Mouse (Mus musculus): ENCODE measurements around the gene 4930522L14Rik.
"Not testable (repeated sequence)": the region's sequence is repeated elsewhere in the genome, so short reads cannot be mapped to it uniquely, and the experiment has no call there.

The 4930522L14Rik gene

DNA sequence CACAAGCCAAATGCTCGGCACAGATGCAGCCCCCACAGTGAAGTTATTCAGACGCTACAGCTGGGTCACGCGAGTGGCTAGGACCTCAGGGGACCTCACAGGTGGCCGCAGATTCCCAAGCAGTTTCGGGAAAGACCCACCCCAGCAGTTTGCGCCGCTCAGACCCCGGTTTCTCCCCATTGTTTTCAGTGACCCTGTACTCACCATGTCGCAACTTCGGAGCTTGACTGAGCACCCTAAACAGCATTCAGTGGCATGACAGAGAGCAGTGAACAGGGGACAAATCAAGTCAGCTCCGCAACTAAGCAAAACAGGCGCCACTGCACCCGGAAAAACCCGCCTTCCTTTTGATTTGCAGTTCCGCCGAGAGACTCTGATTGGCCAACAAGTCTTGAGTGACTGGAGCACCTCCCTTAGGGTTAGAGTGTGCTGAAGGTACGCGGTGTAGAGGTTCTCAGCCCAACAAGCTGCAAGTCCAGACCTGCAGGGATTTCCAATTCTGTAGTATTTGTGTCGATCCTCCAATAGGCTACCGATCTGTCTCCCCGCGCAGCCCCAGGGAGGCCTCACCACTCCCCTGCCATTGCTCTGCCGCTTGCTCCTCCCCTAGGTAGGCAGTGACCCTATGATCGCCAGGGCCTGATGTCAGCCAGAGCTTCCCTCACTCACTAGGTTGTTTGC, at the start of gene 4930522L14Rik:
Gene 4930522L14Rik, minus strand, starts transcription at position 496 of the 681 bp plus-strand sequence.
- peak; percentile 44 for DNase-seq (ENCODE audit: low spot score)

DNA sequence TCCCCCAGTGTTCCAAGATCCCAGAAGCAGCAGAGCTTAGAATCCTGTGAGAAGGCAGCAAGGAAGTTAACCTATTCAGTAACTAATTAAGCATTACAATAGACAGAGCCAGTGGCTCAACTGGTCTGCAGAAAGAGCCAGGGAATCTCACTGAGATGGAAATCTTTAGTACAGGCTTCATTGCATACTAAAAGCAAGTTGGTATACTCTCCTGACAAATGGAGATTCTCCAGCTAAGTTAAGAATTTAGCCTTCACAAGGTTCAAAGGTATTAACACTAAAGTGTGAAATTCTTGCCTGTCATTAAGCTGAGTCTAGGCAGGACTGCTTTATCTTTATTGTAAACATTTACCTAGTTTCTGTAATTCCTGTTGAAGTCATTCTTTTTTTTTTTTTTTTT, 49.8 kb upstream of the 4930522L14Rik start:
- not testable (repeated sequence) for DNase-seq (ENCODE audit: low spot score)

GRCm38 (mm10) chr5:109799948-109800347, 48.3 kb upstream of the 4930522L14Rik start:
- not testable (repeated sequence) for DNase-seq (ENCODE audit: low spot score)

- DNase-seq (ENCODE audit: low spot score) = not testable (repeated sequence)
These were observed 45.3 kb upstream of the 4930522L14Rik start for GRCm38 (mm10) chr5:109797017-109797416.

- DNase-seq (ENCODE audit: low spot score) = peak; percentile 35
These were observed 44.4 kb upstream of the 4930522L14Rik start for GRCm38 (mm10) chr5:109795967-109796652.

- peak; percentile 5 for DNase-seq (ENCODE audit: low spot score)
These were observed 541 bp upstream of the 4930522L14Rik start for GRCm38 (mm10) chr5:109752073-109752780.

DNA sequence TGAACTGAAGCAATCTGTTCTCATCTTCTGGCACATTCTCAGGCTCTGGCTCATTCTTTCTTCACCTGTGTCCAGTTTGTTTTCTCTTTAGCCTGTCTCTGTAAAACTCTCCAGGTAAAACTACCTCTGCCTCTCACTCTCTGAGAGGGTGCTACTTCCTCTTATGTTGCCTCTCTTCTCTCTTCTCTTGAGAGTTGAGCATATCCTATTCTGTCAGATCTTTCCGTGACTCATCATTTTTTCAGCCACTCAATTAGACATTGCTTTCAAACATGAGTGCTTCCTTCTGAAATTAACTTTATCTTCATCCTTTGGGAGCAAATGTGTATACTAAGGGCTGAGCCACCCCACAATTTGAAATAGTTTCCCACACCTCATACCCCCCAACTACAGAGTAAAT, 6.6 kb downstream of the 4930522L14Rik start:
- not testable (repeated sequence) for DNase-seq (ENCODE audit: low spot score)

DNA sequence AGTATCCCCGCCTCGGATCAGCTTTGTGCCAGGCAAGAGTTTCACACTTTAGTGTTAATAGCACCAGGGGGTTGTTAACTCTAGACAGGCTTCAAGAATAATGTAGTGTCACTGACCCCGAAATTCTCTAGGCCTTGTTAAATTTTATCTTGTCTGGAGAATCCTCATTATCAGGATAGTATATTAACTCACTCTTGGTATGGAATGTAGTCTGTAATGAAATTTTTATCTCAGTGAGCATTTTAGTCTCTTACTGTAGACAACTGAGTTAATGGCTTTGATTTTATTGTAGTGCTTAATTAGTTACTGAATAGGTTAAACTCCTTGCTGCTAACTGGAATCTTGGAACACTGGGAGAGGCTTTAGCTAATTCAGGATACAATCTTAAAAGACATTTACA, 34.3 kb downstream of the 4930522L14Rik start:
- DNase-seq (ENCODE audit: low spot score) = not testable (repeated sequence)

- DNase-seq (ENCODE audit: low spot score) = not testable (repeated sequence)
These were observed 60.3 kb downstream of the 4930522L14Rik start for GRCm38 (mm10) chr5:109691205-109691965.

- DNase-seq (ENCODE audit: low spot score) = peak; percentile 87
These were observed 61.0 kb downstream of the 4930522L14Rik start, which contains the start of gene 5430403G16Rik for GRCm38 (mm10) chr5:109690537-109691201. Gene 5430403G16Rik, minus strand, starts transcription at chr5:109691041.

All from MN1 (cell line).